Mouse (Mus musculus) embryonic facial prominence, embryonic 11.5 days (tissue): Measurements from ENCODE around the gene Adam15. TPM values are rescaled to one million over a fixed set of nuclear protein-coding genes. Genes with fewer than 3 reads are reported as not detected.

ENCODE experiments used
- ATAC-seq: fragments of 200-750 bp; cut with Nextera tagmentation; replicated peaks from 2 replicates; pipeline ENCODE4 v1.8.0; 2017; ENCODE audit warnings: low read depth; ENCODE audit not compliant: insufficient number of reproducible peaks, low FRiP score, low TSS enrichment
- DNase-seq: peaks from one replicate; pipeline ENCODE4 v3.0.0-alpha.2; 2015; ENCODE audit warnings: low spot score
- H3K27ac ChIP-seq: fragments of 300-500 bp; sonication (generic); replicated peaks from 2 replicates; pipeline ENCODE4 v1.5.1; 2014; ENCODE audit warnings: mild to moderate bottlenecking, low read depth, low read length, control low read depth
- H3K27me3 ChIP-seq: fragments of 300-500 bp; sonication (generic); 2 replicates; pipeline ENCODE4 v1.6.1; 2014; ENCODE audit warnings: mild to moderate bottlenecking, low read length, moderate library complexity, mixed read lengths; ENCODE audit not compliant: control insufficient read depth, insufficient read depth
- H3K36me3 ChIP-seq: fragments of 300-500 bp; sonication (generic); replicated peaks from 2 replicates; pipeline ENCODE4 v1.6.1; 2014; ENCODE audit warnings: low read depth, mild to moderate bottlenecking, low read length, moderate library complexity, mixed read lengths; ENCODE audit not compliant: control insufficient read depth, insufficient read depth
- H3K4me1 ChIP-seq: fragments of 300-500 bp; sonication (generic); 2 replicates; pipeline ENCODE4 v1.6.1; 2014; ENCODE audit warnings: low read length, mixed read lengths; ENCODE audit not compliant: control insufficient read depth, insufficient read depth
- H3K4me2 ChIP-seq: fragments of 300-500 bp; sonication (generic); 2 replicates; pipeline ENCODE4 v1.6.1; 2014; ENCODE audit warnings: low read depth, mild to moderate bottlenecking, control low read depth, low read length, moderate library complexity
- H3K4me3 ChIP-seq: fragments of 300-500 bp; sonication (generic); 2 replicates; pipeline ENCODE4 v1.5.1; 2014; ENCODE audit warnings: low read depth, low read length, control low read depth
- H3K9ac ChIP-seq: fragments of 300-500 bp; sonication (generic); replicated peaks from 2 replicates; pipeline ENCODE4 v1.6.1; 2014; ENCODE audit warnings: mild to moderate bottlenecking, control low read depth, low read length
- H3K9me3 ChIP-seq: fragments of 300-500 bp; sonication (generic); replicated peaks from 2 replicates; pipeline ENCODE4 v1.6.1; 2016; ENCODE audit warnings: mild to moderate bottlenecking, low read length, inconsistent platforms, mixed read lengths; ENCODE audit not compliant: control insufficient read depth
- WGBS: fragments of 180-500 bp; shearing (Covaris S2); extraction: QIAGEN DNeasy Blood & Tissue Kit; methylation state at CpG from one replicate; pipeline ENCODE4 v1.1.7; 2014; 5-methylcytosine and 5-hydroxymethylcytosine counted together
- polyA plus RNA-seq: library from polyadenylated mRNA; unstranded; fragments of >200 nt; fragmentation: Nextera tagmentation; extraction: Ambion mirVana; gene quantifications from 2 replicates; pipeline ENCODE4 v1.2.1, GENCODE M21; 2014

Adam15 gene
- polyA plus RNA-seq, 1 experiment from 2014 or later, result 17.8 TPM

GRCm38 (mm10) chr3:89386438-89387420, 36.9 kb upstream of the Adam15 start:
- WGBS, result 38% methylated on average over 16 of the region's 17 CpGs
- Histone ChIP-seq H3K36me3 (no peaks in the 10 kb centered on the region), H3K9ac (no peak overlapping the region), H3K4me3 (no peak overlapping the region), H3K27me3 (peaks cover 7% of the 10 kb centered on the region), H3K4me2 (no peak overlapping the region), H3K9me3 (no peaks in the 10 kb centered on the region), H3K4me1 (peaks cover 8% of the 10 kb centered on the region), H3K27ac (no peak overlapping the region)
- DNase-seq (no peak), ATAC-seq (no peak)

GRCm38 (mm10) chr3:89385451-89385850, 35.7 kb upstream of the Adam15 start:
- no peaks in the 10 kb centered on the region for H3K9me3 ChIP-seq
- no peaks in the 10 kb centered on the region for H3K36me3 ChIP-seq
- WGBS, result 32% methylated on average over 11 of the region's 11 CpGs
- ATAC-seq (no peak), DNase-seq (no peak)
- no peak overlapping the region for H3K27ac ChIP-seq
- H3K27me3 ChIP-seq, result no peaks in the 10 kb centered on the region
- no peak overlapping the region for H3K9ac ChIP-seq
- peaks cover 2% of the 10 kb centered on the region; the same call in 1 of the 2 replicates for H3K4me1 ChIP-seq
- H3K4me3 ChIP-seq, result no peak overlapping the region
- H3K4me2 ChIP-seq, result no peak overlapping the region

GRCm38 (mm10) chr3:89384331-89385076, 34.7 kb upstream of the Adam15 start:
- ATAC-seq (no peak), DNase-seq (no peak)
- 59% methylated on average over 11 of the region's 12 CpGs for WGBS
- no peak overlapping the region for H3K4me3 ChIP-seq
- no peak overlapping the region for H3K9ac ChIP-seq
- H3K27me3 ChIP-seq, result no peaks in the 10 kb centered on the region
- no peaks in the 10 kb centered on the region for H3K36me3 ChIP-seq
- no peaks in the 10 kb centered on the region for H3K9me3 ChIP-seq
- H3K27ac ChIP-seq, result no peak overlapping the region
- H3K4me1 ChIP-seq, result peaks cover 2% of the 10 kb centered on the region; the same call in 1 of the 2 replicates
- H3K4me2 ChIP-seq, result no peak overlapping the region

GRCm38 (mm10) chr3:89383651-89384255, 34.0 kb upstream of the Adam15 start:
- no peak for DNase-seq
- H3K4me2 ChIP-seq, result no peak overlapping the region
- peaks cover 3% of the 10 kb centered on the region; the same call in 1 of the 2 replicates for H3K4me1 ChIP-seq
- no peaks in the 10 kb centered on the region for H3K36me3 ChIP-seq
- H3K9me3 ChIP-seq, result no peaks in the 10 kb centered on the region
- no peaks in the 10 kb centered on the region for H3K27me3 ChIP-seq
- H3K4me3 ChIP-seq, result no peak overlapping the region
- no peak overlapping the region for H3K27ac ChIP-seq
- no peak overlapping the region for H3K9ac ChIP-seq
- no peak for ATAC-seq
- 83% methylated on average over 5 of the region's 5 CpGs for WGBS

GRCm38 (mm10) chr3:89382950-89383349, 33.2 kb upstream of the Adam15 start:
- H3K9me3 ChIP-seq, result no peaks in the 10 kb centered on the region
- no peak overlapping the region for H3K9ac ChIP-seq
- ATAC-seq, result no peak
- H3K27ac ChIP-seq, result no peak overlapping the region
- DNase-seq, result no peak
- WGBS, result 66% methylated on average over 5 of the region's 5 CpGs
- H3K36me3 ChIP-seq, result no peaks in the 10 kb centered on the region
- H3K4me1 ChIP-seq, result peaks cover 5% of the 10 kb centered on the region
- no peaks in the 10 kb centered on the region for H3K27me3 ChIP-seq
- H3K4me2 ChIP-seq, result no peak overlapping the region
- H3K4me3 ChIP-seq, result no peak overlapping the region

GRCm38 (mm10) chr3:89382033-89382882, 32.5 kb upstream of the Adam15 start:
- H3K36me3 ChIP-seq, result no peaks in the 10 kb centered on the region
- H3K4me3 ChIP-seq, result no peak overlapping the region
- no peak overlapping the region for H3K9ac ChIP-seq
- no peaks in the 10 kb centered on the region for H3K9me3 ChIP-seq
- H3K27ac ChIP-seq, result no peak overlapping the region
- no peak overlapping the region for H3K4me2 ChIP-seq
- WGBS, result 81% methylated on average over 9 of the region's 9 CpGs
- no peak for ATAC-seq
- H3K4me1 ChIP-seq, result peaks cover 5% of the 10 kb centered on the region
- no peaks in the 10 kb centered on the region for H3K27me3 ChIP-seq
- no peak for DNase-seq

- Histone ChIP-seq H3K4me1 (peaks cover 2% of the 10 kb centered on the region; the same call in 1 of the 2 replicates), H3K36me3 (no peaks in the 10 kb centered on the region), H3K4me3 (no peak overlapping the region), H3K9me3 (no peaks in the 10 kb centered on the region), H3K4me2 (no peak overlapping the region), H3K27me3 (no peaks in the 10 kb centered on the region), H3K27ac (no peak overlapping the region), H3K9ac (no peak overlapping the region)
- ATAC-seq (no peak), DNase-seq (no peak)
- 89% methylated on average over 11 of the region's 11 CpGs for WGBS
Observed at GRCm38 (mm10) chr3:89381233-89381632, 31.4 kb upstream of the Adam15 start.
